Mouse (Mus musculus) forebrain, embryonic 14.5 days (tissue): ENCODE measurements around the gene Oas3. TPM values are rescaled to one million over a fixed set of nuclear protein-coding genes. Genes with fewer than 3 reads are reported as not detected.
"Not testable (repeated sequence)": the region's sequence is repeated elsewhere in the genome, so short reads cannot be mapped to it uniquely, and the experiment has no call there.

Experiments used
- ATAC-seq: fragments of 200-750 bp; cut with Nextera tagmentation; 2 replicates; pipeline ENCODE4 v1.8.0; 2017; ENCODE audit warnings: mild to moderate bottlenecking, moderate library complexity
- DNase-seq: peaks from one replicate; pipeline ENCODE4 v3.0.0-alpha.2; 2015; ENCODE audit warnings: low spot score
- H3K27ac ChIP-seq: fragments of 300-500 bp; sonication (generic); 2 replicates; pipeline ENCODE4 v1.5.1; 2014; ENCODE audit warnings: low read depth, mild to moderate bottlenecking, control low read depth, low read length, moderate library complexity
- H3K27me3 ChIP-seq: fragments of 300-500 bp; sonication (generic); replicated peaks from 2 replicates; pipeline ENCODE4 v1.6.1; 2014; ENCODE audit warnings: low read length, control low read depth, mixed read lengths; ENCODE audit not compliant: control insufficient read depth, insufficient read depth
- H3K36me3 ChIP-seq: fragments of 300-500 bp; sonication (generic); 2 replicates; pipeline ENCODE4 v1.6.1; 2014; ENCODE audit warnings: low read length, control low read depth; ENCODE audit not compliant: control insufficient read depth, insufficient read depth
- H3K4me1 ChIP-seq: fragments of 300-500 bp; sonication (generic); 2 replicates; pipeline ENCODE4 v1.6.1; 2014; ENCODE audit warnings: antibody characterized with exemption, low read length, control low read depth; ENCODE audit not compliant: control insufficient read depth, insufficient read depth
- H3K4me2 ChIP-seq: fragments of 300-500 bp; sonication (generic); 2 replicates; pipeline ENCODE4 v1.6.1; 2014; ENCODE audit warnings: mild to moderate bottlenecking, control low read depth, low read length
- H3K4me3 ChIP-seq: fragments of 300-500 bp; sonication (generic); 2 replicates; pipeline ENCODE4 v1.5.1; 2014; ENCODE audit warnings: low read depth, low read length, control low read depth
- H3K9ac ChIP-seq: fragments of 300-500 bp; sonication (generic); 2 replicates; pipeline ENCODE4 v1.6.1; 2014; ENCODE audit warnings: mild to moderate bottlenecking, low read length, control low read depth, moderate library complexity
- H3K9me3 ChIP-seq: fragments of 300-500 bp; sonication (generic); replicated peaks from 2 replicates; pipeline ENCODE4 v1.6.1; 2016; ENCODE audit warnings: low read length, control low read depth, mixed read lengths; ENCODE audit not compliant: control insufficient read depth
- WGBS: fragments of 180-500 bp; shearing (Covaris S2); extraction: QIAGEN DNeasy Blood & Tissue Kit; methylation state at CpG from one replicate; pipeline ENCODE4 v1.1.7; 2014; 5-methylcytosine and 5-hydroxymethylcytosine counted together
- polyA plus RNA-seq: library from polyadenylated mRNA; unstranded; fragments of >200 nt; fragmentation: Nextera tagmentation; extraction: Ambion mirVana; gene quantifications from 2 replicates; pipeline ENCODE4 v1.2.1, GENCODE M21; 2014

The Oas3 gene
- polyA plus RNA-seq, 1 experiment from 2014 or later: 0.19 TPM

- ATAC-seq, H3K4me2 ChIP-seq, H3K4me3 ChIP-seq, H3K4me1 ChIP-seq, DNase-seq, H3K36me3 ChIP-seq, H3K9me3 ChIP-seq, H3K27me3 ChIP-seq, H3K27ac ChIP-seq, H3K9ac ChIP-seq: not testable (repeated sequence)
- WGBS: 76% methylated on average over 5 of the region's 5 CpGs
These were observed 20.7 kb upstream of the Oas3 start for GRCm38 (mm10) chr5:120798147-120798546.

- H3K9ac ChIP-seq, DNase-seq, H3K4me3 ChIP-seq, H3K27me3 ChIP-seq, H3K9me3 ChIP-seq, ATAC-seq, H3K27ac ChIP-seq, H3K36me3 ChIP-seq, H3K4me1 ChIP-seq, H3K4me2 ChIP-seq: not testable (repeated sequence)
- WGBS: 68% methylated on average over 9 of the region's 9 CpGs
These were observed 18.1 kb upstream of the Oas3 start, which contains the start of gene Oas1e for GRCm38 (mm10) chr5:120795480-120796034. Gene Oas1e, minus strand, starts transcription at chr5:120795530.

GRCm38 (mm10) chr5:120793043-120793442, 15.6 kb upstream of the Oas3 start:
- Histone ChIP-seq H3K9ac (no peak overlapping the region), H3K4me3 (no peak overlapping the region), H3K36me3 (no peaks in the 10 kb centered on the region), H3K9me3 (no peaks in the 10 kb centered on the region), H3K27ac (no peak overlapping the region), H3K4me2 (no peak overlapping the region), H3K4me1 (no peaks in the 10 kb centered on the region), H3K27me3 (no peaks in the 10 kb centered on the region)
- DNase-seq (peak; percentile 56), ATAC-seq (no peak)
- WGBS: 29% methylated on average over 2 of the region's 2 CpGs

- ATAC-seq: no peak
- 81% methylated on average over 3 of the region's 3 CpGs for WGBS
- no peak overlapping the region for H3K4me3 ChIP-seq
These were observed 9.6 kb upstream of the Oas3 start for GRCm38 (mm10) chr5:120787042-120787441.

GRCm38 (mm10) chr5:120782446-120782845, 5.0 kb upstream of the Oas3 start:
- WGBS: 71% methylated on average over 2 of the region's 2 CpGs
- Histone ChIP-seq H3K4me3 (no peak overlapping the region), H3K9ac (no peak overlapping the region), H3K9me3 (no peaks in the 10 kb centered on the region), H3K27ac (no peak overlapping the region), H3K4me1 (no peaks in the 10 kb centered on the region), H3K27me3 (no peaks in the 10 kb centered on the region), H3K4me2 (no peak overlapping the region), H3K36me3 (no peaks in the 10 kb centered on the region)
- DNase-seq (no peak), ATAC-seq (no peak)

More at GRCm38 (mm10) chr5:120787042-120787441, 9.6 kb upstream of the Oas3 start:
- no peak for DNase-seq
- H3K9ac ChIP-seq: no peak overlapping the region
- H3K4me2 ChIP-seq: no peak overlapping the region
- no peak overlapping the region for H3K27ac ChIP-seq
- no peaks in the 10 kb centered on the region for H3K36me3 ChIP-seq
- no peaks in the 10 kb centered on the region for H3K27me3 ChIP-seq
- no peaks in the 10 kb centered on the region for H3K4me1 ChIP-seq
- H3K9me3 ChIP-seq: no peaks in the 10 kb centered on the region

GRCm38 (mm10) chr5:120781646-120782045, 4.2 kb upstream of the Oas3 start:
- Histone ChIP-seq H3K9me3 (no peaks in the 10 kb centered on the region), H3K27ac (no peak overlapping the region), H3K4me3 (no peak overlapping the region), H3K9ac (no peak overlapping the region), H3K36me3 (no peaks in the 10 kb centered on the region), H3K4me2 (no peak overlapping the region), H3K27me3 (no peaks in the 10 kb centered on the region), H3K4me1 (no peaks in the 10 kb centered on the region)
- DNase-seq (no peak), ATAC-seq (no peak)
- 85% methylated on average over 1 of the region's 1 CpGs for WGBS

GRCm38 (mm10) chr5:120779922-120780321, 2.5 kb upstream of the Oas3 start:
- Histone ChIP-seq H3K9ac (no peak overlapping the region), H3K27ac (no peak overlapping the region), H3K9me3 (no peaks in the 10 kb centered on the region), H3K4me2 (no peak overlapping the region), H3K36me3 (no peaks in the 10 kb centered on the region), H3K4me3 (no peak overlapping the region), H3K27me3 (no peaks in the 10 kb centered on the region), H3K4me1 (no peaks in the 10 kb centered on the region)
- DNase-seq (no peak), ATAC-seq (no peak)
- WGBS: 63% methylated on average over 3 of the region's 3 CpGs

- H3K4me2 ChIP-seq: no peak overlapping the region
- no peak overlapping the region for H3K9ac ChIP-seq
- no peak for DNase-seq
- H3K4me3 ChIP-seq: no peak overlapping the region
- 72% methylated on average over 2 of the region's 2 CpGs for WGBS
- no peaks in the 10 kb centered on the region for H3K36me3 ChIP-seq
- no peak overlapping the region for H3K27ac ChIP-seq
- H3K27me3 ChIP-seq: no peaks in the 10 kb centered on the region
- no peak for ATAC-seq
- H3K9me3 ChIP-seq: no peaks in the 10 kb centered on the region
- no peaks in the 10 kb centered on the region for H3K4me1 ChIP-seq
These were observed 1.5 kb upstream of the Oas3 start for GRCm38 (mm10) chr5:120778941-120779340.

- Histone ChIP-seq H3K27ac (no peak overlapping the region), H3K9ac (no peak overlapping the region), H3K36me3 (no peaks in the 10 kb centered on the region), H3K9me3 (no peaks in the 10 kb centered on the region), H3K4me2 (no peak overlapping the region), H3K4me3 (no peak overlapping the region), H3K27me3 (no peaks in the 10 kb centered on the region), H3K4me1 (no peaks in the 10 kb centered on the region)
- ATAC-seq: no peak
- WGBS: 86% methylated on average over 5 of the region's 5 CpGs
- no peak for DNase-seq
These were observed 660 bp downstream of the Oas3 start for GRCm38 (mm10) chr5:120776801-120777200.
